In genomic region chr17:49464884-49465283, GRCm38 (mm10) we compare ENCODE assay signal across 28 mouse cellular contexts. TPM values are rescaled to one million over a fixed set of nuclear protein-coding genes. Genes with fewer than 3 reads are reported as not detected.
DNase-seq lines count a peak whose midpoint lies in the region; ATAC-seq lines count a peak whose summit lies in the region.
"Had no signal": no experiment of that assay in that cellular context is flagged by ENCODE, and none has a peak within 500 bp of the region (broad histone marks: within the 10 kb centered on the region; RNA-seq: fewer than 3 reads in every experiment).

No protein-coding gene starts in this region.

- no peaks in the 10 kb centered on the region for H3K27me3 ChIP-seq in liver, embryonic 12.5 days (replicated peaks)
- no peaks in the 10 kb centered on the region; the same call in 1 of the 2 replicates for H3K27me3 ChIP-seq in liver, embryonic 15.5 days
- H3K27me3 ChIP-seq: embryonic facial prominence, embryonic 13.5 days; heart, embryonic 12.5 days; heart, embryonic 15.5 days; hindbrain, embryonic 13.5 days had no signal

- no peaks in the 10 kb centered on the region for H3K36me3 ChIP-seq in liver, embryonic 12.5 days
- H3K36me3 ChIP-seq in liver, embryonic 15.5 days (replicated peaks): no peaks in the 10 kb centered on the region

- peak; percentile 51 for DNase-seq in heart, adult 11 months
- no peak for DNase-seq in heart, adult 8-10 months (ENCODE audit: low spot score)
- no peak for DNase-seq in urinary bladder, postnatal 10 days (ENCODE audit: low spot score)
- no peak for DNase-seq in frontal cortex, postnatal 10 days (ENCODE audit: low spot score in 2 of 2)
- DNase-seq in cerebellum, postnatal 4 days (ENCODE audit: low spot score in 2 of 2): no peak
- DNase-seq: adrenal gland, adult 8-10 months; adrenal gland, postnatal 25 days; cerebellum, adult 2 months; cerebellum, adult 9-11 months; cerebellum, postnatal 25 days; embryo, embryonic 11 days; forebrain, postnatal 0 days; gastrocnemius, postnatal 10 days; gastrocnemius, postnatal 36 days; heart, postnatal 10 days; heart, postnatal 36 days had no signal

- H3K9me3 ChIP-seq in liver, embryonic 12.5 days (replicated peaks): no peaks in the 10 kb centered on the region
- H3K9me3 ChIP-seq in liver, embryonic 15.5 days (replicated peaks): no peaks in the 10 kb centered on the region
- H3K9me3 ChIP-seq: embryonic facial prominence, embryonic 10.5 days; embryonic facial prominence, embryonic 13.5 days; heart, embryonic 12.5 days; heart, embryonic 15.5 days; hindbrain, embryonic 10.5 days; hindbrain, embryonic 13.5 days had no signal

- no peak overlapping the region for H3K9ac ChIP-seq in liver, embryonic 12.5 days
- no peak overlapping the region for H3K9ac ChIP-seq in liver, embryonic 15.5 days
- H3K9ac ChIP-seq: embryonic facial prominence, embryonic 13.5 days; forebrain, postnatal 0 days; heart, embryonic 12.5 days; heart, embryonic 15.5 days; hindbrain, embryonic 13.5 days had no signal

- peak; percentile 69; the same call in 1 of the 2 replicates for ATAC-seq in liver, embryonic 12.5 days
- peak; percentile 68; the same call in 1 of the 2 replicates for ATAC-seq in liver, embryonic 15.5 days (ENCODE audit: insufficient read depth)
- ATAC-seq in megakaryocyte-erythroid progenitor cell, adult 5-6 weeks (replicated peaks; ENCODE audit: low FRiP score, low TSS enrichment, poor library complexity, severe bottlenecking): peak; percentile 36
- ATAC-seq: activated CD4-positive, CD25-positive, alpha-beta regulatory T cell, adult 4 months; forebrain, embryonic 14.5 days; forebrain, postnatal 0 days; hindbrain, embryonic 16.5 days had no signal

- H3K4me3 ChIP-seq in liver, embryonic 12.5 days: no peak overlapping the region
- H3K4me3 ChIP-seq in liver, embryonic 15.5 days (replicated peaks): no peak overlapping the region
- H3K4me3 ChIP-seq: embryonic facial prominence, embryonic 10.5 days; embryonic facial prominence, embryonic 13.5 days; heart, embryonic 12.5 days; heart, embryonic 15.5 days; hindbrain, embryonic 10.5 days; hindbrain, embryonic 13.5 days had no signal

- peaks cover 10% of the 10 kb centered on the region for H3K4me1 ChIP-seq in liver, embryonic 12.5 days
- H3K4me1 ChIP-seq in liver, embryonic 15.5 days (replicated peaks): peaks cover 13% of the 10 kb centered on the region
- H3K4me1 ChIP-seq: embryonic facial prominence, embryonic 10.5 days; embryonic facial prominence, embryonic 13.5 days; heart, embryonic 12.5 days; heart, embryonic 15.5 days; hindbrain, embryonic 10.5 days; hindbrain, embryonic 13.5 days had no signal

- no peak overlapping the region for H3K27ac ChIP-seq in liver, embryonic 12.5 days
- H3K27ac ChIP-seq in liver, embryonic 15.5 days (replicated peaks): no peak overlapping the region
- H3K27ac ChIP-seq: embryonic facial prominence, embryonic 10.5 days; embryonic facial prominence, embryonic 13.5 days; heart, embryonic 15.5 days; hindbrain, embryonic 10.5 days; hindbrain, embryonic 13.5 days had no signal

- 50% methylated on average over 3 of the region's 3 CpGs for WGBS in liver, embryonic 12.5 days (ENCODE audit: insufficient replicate concordance)
- WGBS in liver, embryonic 15.5 days (ENCODE audit: insufficient replicate concordance): 47% methylated on average over 3 of the region's 3 CpGs

- H3K4me2 ChIP-seq in liver, embryonic 12.5 days: no peak overlapping the region
- no peak overlapping the region for H3K4me2 ChIP-seq in liver, embryonic 15.5 days
- H3K4me2 ChIP-seq: embryonic facial prominence, embryonic 13.5 days; heart, embryonic 12.5 days; heart, embryonic 15.5 days; hindbrain, embryonic 13.5 days had no signal

RNA-seq across cellular contexts. Expression of gene Mocs1, which starts 36.7 kb away (rescaled TPM):
- total RNA-seq in heart, adult 8-10 months (2022): 10 to 100 TPM; 23.0 to 29.5 (median 24.5) TPM
- 6.5 and 9.4 TPM in 2 replicates for polyA plus RNA-seq in liver, embryonic 12.5 days (2016; fragmentation: Nextera tagmentation; extraction: Ambion mirVana)
- polyA plus RNA-seq in liver, embryonic 15.5 days (2015; fragmentation: Nextera tagmentation; extraction: Ambion mirVana): 10.4 and 10.5 TPM in 2 replicates
- 36.2 and 50.2 TPM in 2 replicates for total RNA-seq in megakaryocyte-erythroid progenitor cell, adult 5-6 weeks (2014; fragmentation: Nextera tagmentation)
- total RNA-seq in megakaryocyte-erythroid progenitor cell, adult 5-6 weeks (2017): 8.9 and 9.4 TPM in 2 replicates
